Mouse (Mus musculus) urinary bladder, postnatal 4 days (tissue): ENCODE results near the gene Trip6.
A peak's percentile ranks its signal among the peaks of the same experiment; 100 is the strongest.
"Not testable (repeated sequence)": the region's sequence is repeated elsewhere in the genome, so short reads cannot be mapped to it uniquely, and the experiment has no call there.

Experiments used
- DNase-seq, 2 experiments: peaks; one replicate each; pipeline ENCODE4 v3.0.0; 2021 to 2022; ENCODE audit warnings: low spot score in 2 of 2

Trip6 gene

DNA sequence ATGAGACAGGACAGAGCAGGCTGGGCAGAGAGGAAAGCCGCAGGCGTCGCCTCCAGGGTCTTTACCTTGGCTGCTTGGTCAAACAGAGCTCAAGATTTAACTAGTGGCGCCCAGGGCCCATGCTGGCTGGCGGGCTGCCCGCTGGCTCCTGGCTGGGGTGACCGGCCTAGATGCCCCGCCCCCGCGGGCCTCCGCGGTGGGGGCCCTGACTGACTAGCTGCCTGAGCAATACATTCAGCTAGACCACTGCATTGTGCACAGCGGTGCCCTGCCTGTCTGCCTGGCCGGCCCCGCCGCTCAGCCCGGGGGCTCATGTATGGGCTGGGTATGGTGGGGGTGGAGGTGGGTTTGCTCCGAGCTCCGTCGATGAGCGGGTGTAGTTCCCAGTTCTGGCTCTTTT lies 13.0 kb downstream of the Trip6 start:
- DNase-seq, result no peak

DNA sequence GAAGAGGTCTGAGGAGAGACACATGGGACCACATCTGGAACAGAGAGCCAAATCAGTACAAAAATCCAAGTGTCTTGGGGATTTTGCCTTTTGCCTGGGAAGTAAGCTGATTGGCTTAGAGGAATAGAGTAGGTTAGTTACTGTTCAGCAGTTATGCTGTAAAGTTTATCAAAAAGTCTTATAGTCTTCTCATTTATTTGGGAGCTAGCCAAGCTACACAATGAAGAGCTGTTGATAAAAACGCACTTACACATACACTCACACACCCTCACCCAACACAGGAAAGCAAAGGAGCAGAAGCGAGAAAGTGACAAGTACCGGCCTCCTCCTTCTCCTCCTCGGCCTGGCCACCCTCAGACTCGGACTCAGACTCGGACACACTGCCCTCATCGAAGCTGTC lies 15.0 kb downstream of the Trip6 start:
- no peak for DNase-seq

DNA sequence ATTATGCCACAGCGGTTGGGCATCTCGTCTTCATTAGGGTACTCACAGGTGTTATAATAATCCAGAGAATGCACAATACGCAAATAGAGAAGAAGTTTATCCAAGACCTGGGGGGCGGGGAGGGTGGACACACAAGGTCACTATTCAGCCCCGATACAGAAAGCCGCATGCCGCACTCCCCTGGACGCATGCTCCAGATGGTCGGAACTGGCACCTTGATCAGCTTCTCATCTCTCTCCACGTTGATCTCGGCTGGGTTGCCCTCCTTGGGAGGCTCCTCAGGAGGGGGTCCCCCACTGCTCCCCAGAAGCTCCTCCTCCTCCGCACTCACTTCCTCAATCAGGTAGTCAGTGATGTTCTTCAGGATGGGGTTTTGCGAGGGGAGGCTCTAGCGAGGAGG lies 17.1 kb downstream of the Trip6 start:
- no peak for DNase-seq

DNA sequence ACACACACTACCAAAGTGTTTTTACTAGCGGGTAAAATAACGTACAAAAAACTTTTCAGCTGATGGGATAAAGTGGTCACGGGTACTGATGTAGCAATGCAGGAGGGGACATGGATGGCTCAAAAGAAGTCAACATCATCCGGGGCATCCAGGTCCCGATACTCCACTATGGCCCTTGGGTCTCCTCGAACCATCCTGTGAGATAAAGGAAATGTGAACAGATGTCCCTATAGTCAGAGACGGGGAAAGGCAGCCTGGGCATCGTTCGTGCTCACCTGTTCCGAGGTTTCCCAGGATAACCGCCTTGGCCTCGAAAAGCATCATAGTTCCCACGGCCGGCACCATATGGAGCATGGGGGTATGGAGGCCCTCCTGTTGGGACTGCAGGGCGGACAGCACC lies 18.5 kb downstream of the Trip6 start:
- no peak for DNase-seq

DNA sequence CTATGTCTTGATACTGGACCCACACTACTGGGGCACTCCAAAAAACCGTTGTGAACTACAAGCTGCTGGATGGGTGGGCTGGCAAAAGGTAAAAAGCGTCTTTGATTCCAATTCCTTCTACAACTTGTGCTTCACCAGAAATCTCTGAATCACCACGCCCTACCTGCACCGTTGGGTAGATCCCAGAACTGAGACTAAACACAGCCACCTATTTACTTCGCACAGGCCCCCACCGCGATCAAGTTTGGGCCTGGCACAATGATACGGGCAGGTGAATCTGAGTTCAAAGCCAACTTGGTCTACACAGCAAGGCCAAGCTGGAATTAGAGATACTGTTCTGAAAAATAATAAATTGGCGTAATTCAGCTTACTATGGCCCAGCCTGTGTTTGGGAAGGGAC lies 18.9 kb downstream of the Trip6 start:
- no peak for DNase-seq

DNA sequence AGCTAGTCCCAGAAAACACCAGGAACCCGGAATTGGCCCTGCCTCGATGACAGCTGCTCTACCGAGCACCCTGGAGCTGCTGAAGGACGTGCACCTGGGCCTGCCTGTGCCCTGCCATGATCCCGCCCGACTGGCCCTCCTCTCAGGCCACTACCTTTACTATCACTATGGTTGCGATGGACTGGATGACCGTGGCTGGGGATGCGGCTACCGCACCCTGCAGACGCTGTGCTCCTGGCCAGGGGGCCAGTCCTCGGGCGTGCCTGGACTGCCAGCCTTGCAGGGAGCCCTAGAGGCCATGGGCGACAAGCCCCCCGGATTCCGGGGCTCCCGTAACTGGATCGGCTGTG lies 19.5 kb downstream of the Trip6 start:
- DNase-seq, result no peak

DNA sequence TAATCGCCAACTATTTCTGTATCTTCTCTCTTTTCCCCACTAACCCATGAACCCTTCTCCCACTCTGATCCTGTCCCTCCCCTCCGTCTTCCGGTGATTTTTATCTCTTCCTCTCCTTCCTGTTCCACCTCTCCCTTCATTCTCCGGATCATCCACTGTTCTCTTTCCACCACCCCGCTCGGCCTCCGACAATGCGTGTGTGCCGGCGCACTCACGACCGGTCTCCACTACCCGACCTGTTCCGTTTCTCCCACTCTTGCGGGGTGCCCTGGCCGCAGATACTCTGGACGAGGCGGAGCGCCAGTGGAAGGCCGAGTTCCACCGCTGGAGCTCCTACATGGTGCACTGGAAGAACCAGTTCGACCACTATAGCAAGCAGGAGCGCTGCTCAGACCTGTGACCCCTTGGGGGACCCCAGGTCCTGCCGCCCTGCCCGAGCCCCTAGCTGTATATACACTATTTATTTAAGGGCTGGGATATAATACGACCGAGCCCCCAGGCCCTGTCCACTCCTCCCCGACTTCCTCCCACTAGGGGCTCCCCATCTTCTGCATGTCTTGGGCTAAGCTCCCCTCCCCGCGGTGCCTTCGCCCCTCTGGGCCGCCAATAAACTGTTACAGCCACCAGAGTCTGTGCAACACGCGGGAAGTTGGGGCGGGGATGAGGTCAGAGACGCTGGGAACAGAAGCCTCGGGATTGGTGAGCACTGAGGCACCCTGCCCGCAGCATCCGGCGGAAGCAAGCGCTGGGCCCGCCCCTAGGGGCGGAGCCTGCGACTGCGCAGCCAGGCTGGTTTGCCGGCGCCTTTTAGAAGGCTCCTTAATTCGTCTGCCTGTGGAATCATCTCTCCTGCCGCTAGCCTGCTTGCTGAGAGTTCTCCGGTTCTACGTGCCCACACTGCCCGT lies 20.1 kb downstream of the Trip6 start, which contains the start of gene Ufsp1:
TSS of gene Ufsp1 (plus strand) at position 791 of the 905 bp plus-strand sequence.
- peak; percentile 94 for DNase-seq

DNA sequence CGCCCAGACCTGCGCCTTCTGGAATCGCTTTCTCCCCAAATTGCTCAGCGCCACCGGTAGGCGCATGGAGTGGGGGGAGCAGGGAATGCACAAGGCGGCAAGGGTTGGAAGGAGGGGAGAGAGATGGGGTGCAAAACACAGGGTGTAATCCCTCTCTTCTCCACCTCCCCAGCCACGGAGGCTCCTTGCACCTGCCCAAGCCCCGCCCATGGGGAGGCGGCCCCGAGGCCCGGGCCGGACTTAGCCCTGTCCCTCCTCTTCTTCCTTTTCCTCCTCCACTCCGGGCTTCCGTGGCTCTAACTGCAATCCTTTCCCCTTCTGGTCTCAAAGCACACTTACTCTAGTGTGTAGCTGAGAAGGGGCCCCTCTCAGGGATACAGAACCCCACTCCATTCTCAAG lies 20.9 kb downstream of the Trip6 start:
- peak; percentile 72 to 82 for DNase-seq

DNA sequence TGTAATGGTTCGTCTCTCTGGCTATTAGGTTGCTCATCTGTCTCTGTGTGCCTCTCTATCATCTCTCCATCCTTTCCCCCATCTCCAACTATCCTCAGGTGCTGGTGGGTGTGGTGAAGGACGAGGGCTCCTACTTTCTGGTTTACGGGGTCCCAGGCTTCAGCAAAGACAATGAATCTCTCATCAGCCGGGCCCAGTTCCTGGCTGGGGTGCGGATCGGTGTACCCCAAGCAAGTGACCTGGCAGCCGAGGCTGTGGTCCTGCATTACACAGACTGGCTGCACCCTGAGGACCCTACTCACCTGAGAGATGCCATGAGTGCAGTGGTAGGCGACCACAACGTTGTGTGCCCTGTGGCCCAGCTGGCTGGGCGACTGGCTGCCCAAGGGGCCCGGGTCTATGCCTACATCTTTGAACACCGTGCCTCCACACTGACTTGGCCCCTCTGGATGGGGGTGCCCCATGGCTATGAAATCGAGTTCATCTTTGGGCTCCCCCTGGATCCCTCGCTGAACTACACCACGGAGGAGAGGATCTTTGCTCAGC lies 22.8 kb downstream of the Trip6 start:
- no peak for DNase-seq

DNA sequence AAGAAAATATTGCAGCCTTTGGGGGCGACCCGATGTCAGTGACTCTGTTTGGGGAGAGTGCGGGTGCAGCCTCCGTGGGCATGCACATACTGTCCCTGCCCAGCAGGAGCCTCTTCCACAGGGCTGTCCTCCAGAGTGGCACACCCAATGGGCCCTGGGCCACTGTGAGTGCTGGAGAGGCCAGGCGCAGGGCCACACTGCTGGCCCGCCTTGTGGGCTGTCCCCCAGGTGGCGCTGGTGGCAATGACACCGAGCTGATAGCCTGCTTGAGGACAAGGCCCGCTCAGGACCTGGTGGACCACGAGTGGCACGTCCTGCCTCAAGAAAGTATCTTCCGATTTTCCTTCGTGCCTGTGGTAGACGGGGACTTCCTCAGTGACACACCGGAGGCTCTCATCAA lies 23.5 kb downstream of the Trip6 start:
- DNase-seq, result no peak

DNA sequence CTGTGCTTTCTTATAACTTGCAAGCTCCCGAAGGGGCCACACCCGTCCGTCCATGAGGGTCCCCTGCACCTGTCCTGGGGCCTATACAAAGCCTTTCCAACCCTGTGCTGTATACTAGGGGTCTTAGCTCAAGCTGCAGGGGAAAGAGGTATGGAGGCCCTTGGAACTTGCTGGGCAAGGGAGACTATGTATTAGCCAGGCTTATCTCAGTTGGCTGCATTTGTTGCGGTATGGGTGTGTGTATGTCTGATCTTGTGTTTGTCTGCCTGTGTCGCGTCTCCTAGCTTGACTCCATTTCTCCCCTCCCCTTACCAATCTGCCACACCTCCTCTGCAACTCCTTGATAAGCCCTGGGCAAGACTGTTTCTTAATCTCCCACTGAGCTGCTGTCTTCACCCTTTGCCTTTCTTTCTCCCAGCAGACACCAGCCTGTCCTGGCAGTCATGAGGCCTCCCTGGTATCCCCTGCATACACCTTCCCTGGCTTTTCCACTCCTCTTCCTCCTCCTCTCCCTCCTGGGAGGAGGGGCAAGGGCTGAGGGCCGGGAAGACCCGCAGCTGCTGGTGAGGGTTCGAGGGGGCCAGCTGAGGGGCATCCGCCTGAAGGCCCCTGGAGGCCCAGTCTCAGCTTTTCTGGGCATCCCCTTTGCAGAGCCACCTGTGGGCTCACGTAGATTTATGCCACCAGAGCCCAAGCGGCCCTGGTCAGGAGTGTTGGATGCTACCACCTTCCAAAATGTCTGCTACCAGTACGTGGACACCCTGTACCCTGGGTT lies 24.4 kb downstream of the Trip6 start:
- no peak for DNase-seq

DNA sequence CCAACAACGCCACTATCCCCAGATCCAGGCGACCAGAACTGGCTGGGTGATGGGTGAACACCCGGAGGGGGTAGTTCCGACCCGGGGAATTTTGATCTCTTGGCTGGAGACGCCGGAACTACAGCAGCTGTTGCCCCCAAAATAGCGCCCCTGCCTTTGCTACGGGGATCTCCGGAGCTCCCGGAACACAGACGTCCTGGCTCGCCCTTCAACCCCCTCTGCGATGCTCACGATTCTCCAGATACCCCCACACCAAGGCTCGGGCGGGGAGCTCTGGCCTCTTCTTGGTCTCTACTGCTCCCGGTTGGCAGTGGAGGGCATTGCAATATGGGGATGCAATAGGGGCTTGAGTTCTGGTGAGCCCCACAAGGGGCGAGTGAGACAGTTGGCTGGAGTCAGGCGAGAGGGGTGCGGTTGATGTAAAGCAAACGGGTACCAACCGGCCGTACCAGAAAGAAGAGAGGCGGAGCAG lies 25.2 kb downstream of the Trip6 start:
- DNase-seq, result no peak

DNA sequence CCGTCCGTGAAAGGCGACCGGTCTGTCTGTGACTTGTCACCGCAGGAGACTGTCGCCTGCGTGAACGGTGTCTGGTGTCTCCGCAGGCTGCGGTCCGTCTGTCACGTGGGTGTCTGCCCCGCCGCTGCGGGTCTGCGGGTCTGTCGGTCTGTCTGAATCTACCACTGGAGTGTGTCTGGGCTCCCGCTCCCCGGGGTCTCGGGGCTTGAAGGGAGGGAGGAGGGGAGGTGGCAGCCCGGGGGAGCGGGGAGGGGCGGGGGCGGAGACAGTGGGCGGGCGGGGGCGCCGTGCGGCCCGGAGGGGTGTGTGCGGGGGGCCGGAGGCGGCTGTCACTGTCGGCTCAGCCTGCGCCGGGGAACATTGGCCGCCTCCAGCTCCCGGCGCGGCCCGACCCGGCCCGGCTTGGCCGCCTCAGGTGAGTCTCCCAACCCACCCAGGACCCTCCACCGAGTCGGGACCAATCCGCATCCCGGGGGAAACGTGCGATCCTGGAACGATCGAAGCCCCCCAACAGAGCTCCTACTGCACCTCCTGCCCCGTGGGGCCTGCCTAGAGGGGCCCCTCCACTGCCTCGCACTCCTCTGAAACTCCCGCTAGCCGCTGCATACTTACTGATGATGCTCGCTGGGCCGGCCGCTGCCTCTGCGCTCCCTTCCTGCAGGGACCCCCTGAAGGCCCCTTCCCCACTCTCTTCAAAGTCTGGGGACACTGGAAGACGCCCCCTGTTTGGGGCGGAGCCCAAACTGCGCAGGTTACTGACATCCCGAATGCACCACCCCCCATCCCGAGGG lies 26.1 kb downstream of the Trip6 start:
- DNase-seq, result no peak

DNA sequence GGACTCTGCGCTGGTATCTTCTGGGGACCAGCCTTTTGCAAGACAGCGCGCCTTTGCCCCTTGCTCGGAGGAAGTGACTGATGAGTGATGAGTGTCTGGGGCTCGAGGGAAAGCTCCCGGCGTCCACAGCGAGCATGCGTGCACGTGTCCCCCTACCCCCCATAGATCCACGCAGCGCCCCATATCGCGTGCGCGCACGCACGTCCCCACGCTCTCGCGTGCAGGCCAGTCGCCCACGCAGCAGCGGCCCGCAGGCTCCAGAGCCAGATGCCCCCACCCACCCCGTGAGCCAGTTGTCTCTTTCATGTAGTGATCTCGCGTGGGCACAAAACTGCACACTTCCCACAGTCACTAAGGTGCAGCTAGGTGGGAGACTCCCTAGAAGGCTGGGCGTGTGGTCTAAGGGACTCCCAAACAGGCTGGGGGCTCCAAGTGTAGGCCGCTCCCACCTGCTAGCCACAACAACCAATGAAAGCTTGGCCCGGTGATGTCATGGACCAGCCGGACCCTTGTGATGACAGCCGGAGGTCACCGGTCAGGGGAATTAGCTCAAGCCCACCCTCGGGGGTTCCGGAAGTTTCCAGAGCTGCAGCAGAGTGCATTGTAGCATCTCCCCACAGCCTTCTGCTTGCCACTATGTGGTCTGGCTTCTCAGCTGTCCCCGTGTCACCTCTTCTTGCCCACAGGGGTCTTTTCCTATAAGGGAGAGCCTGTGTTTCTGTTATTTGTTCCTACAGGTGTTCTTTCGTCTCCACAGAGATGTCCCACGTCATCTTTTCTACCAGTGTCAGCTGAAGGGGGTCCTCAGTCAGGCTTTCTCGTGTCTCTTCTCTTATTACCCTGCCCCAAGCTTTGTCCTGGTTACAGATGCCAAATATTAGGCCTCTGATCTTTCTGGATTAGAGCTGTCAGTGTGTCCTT lies 26.9 kb downstream of the Trip6 start, which contains the start of gene Ache:
TSS of gene Ache (plus strand) at position 488 of the 921 bp plus-strand sequence.
- DNase-seq, result no peak

DNA sequence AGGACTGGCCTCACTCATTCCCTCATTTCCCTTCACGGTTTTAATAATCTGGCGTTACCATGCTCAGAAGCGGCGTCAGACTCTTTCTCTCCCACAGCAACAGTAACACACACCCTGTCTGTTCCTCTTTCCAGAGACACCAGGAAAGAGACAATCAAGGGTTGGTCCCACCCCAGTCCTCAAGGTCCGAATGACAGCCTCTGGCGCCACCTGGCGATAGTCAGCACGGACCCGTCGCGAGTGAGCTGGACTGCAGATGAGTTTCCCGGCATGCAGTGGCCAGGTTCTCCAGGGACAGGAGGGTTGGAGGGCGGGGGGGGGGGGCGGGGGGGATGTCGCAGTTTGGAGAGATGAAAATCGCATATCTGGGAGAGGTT lies 27.6 kb downstream of the Trip6 start:
- DNase-seq, result peak; percentile 76 to 90

DNA sequence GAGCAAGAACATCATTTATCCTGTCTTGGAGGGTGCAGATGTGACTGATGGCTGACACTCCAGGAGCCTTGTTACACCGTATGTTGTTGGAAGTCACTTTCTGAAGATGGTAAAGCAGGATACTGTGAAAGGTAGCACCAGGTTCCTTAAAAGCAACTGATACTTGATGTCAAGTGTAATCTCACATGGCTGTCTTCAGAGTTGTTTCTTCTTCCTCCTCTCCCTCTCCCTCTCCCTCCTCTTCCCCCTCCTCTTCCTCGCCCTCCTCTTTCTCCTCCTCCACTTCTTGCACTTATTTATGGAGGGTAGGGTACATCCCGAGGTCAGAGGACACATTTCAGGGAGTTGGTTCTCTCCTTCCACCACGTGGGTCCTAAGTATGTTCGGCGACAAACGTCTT lies 28.2 kb downstream of the Trip6 start:
- DNase-seq, result no peak

DNA sequence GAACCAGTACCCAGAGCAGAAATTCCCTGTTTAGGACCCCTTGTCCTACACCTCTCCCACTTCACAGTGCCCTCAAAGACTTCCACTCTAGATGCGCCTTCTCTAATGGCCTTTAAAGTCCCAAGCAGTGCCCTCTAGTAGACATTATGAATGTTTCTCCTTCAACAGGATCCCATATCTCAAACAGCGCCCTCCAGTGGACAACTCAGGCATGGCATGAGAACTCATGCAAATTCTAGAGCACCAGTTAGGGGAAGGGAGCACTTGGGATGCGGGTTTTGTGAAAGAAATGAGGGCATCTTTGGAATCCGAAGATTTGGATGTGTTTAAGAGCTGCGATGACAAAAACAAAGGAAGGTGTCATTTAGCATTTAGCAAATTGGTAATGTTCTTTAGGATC lies 29.2 kb downstream of the Trip6 start:
- DNase-seq, result no peak

DNA sequence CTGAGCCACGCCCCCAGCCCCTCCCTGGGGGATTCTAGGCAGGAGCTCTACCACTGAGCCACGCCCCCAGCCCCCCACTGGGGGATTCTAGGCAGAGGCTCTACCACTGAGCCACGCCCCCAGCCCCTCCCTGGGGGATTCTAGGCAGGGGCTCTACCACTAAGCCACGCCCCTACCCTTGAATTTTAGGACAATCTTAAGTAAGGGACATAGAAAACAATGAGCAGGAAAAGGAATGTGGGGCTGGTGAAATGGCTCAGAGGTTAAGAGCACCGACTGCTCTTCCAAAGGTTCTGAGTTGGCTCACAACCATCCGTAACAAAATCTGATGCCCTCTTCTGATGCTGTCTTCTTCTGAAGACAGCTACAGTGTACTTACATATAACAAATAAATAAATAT lies 29.8 kb downstream of the Trip6 start:
- not testable (repeated sequence) for DNase-seq

DNA sequence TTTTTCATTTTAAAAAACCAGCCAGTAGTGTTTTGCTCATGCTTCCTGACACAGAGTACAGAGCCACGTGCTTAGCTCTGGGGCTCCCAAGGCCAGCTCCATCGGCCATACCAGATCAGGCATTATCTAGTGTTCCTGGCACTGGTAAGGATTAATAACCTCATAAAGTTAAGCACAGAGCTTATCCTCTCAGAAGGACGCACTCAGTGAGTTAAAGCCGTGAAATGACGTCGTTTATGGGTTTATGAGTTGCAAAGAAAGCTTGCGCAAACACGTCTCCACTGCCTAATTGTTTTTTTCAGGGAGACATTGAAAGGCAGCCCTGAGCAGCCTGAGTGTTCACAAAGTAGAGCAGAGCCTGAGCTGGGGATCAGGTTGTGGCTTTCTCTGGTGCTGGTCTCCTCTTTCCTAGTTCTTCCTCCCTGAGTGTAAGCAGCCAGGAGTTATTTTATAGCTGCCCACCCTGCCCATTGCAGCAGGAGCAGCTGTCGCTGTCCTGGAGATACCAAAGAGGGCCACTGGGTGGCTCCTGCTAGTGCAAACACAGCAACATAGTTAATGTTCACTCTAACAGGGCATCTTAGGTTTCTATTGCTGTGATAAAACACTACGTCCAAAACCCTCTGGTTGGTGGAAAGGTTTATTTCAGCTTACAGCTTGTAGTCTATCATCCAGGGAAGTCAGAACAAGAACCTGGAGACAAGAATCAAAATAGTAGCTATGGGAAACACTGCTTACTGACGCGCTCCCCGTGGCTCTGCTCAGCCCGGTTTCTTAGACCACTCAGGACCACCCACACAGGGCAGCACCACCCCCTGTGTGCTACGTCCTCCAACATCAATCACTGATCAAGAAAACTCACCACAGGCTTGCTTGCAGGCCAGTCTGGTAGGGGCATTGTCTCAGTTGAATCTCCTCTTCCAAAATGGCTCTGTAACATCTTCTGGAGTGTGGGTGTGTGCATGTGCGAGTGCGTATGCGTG lies 36.6 kb downstream of the Trip6 start:
- DNase-seq, result no peak
